14 mouse cellular contexts compared by ENCODE assay signal in the genomic region with DNA sequence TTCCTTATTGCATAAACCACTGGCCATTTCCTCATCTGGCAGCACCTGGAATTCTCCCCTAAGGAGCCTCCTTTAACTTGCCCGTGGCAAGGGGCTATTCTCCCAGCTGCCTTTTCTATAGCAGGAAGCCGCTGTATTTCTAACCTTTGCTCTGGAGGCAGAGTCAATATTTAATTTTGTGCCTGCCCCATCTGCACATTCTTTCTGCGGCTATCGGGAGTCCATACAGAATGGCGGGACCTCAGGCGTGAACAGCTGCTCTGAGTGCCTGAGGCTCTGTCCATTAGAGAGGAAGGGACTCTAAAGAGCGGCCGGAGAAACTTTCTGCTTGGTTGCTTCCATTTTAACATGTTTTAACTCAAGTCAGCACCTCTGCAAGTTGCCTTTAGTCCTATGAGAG.
DNase-seq lines count a peak whose midpoint lies in the region; ATAC-seq and TF ChIP-seq lines count a peak whose summit lies in the region.
"Had no signal": no experiment of that assay in that cellular context is flagged by ENCODE, and none has a peak within 500 bp of the region (broad histone marks: within the 10 kb centered on the region; RNA-seq: fewer than 3 reads in every experiment).

No protein-coding gene starts in this region.

- DNase-seq in lung, embryonic 14.5 days: peak; percentile 8
- DNase-seq in lung, postnatal 25 days (ENCODE audit: low spot score): no peak
- peak; percentile 12 to 37 for DNase-seq in kidney, adult 8-10 months
- DNase-seq in liver: peak; percentile 14
- DNase-seq in right cerebral cortex, postnatal 10 days (ENCODE audit: low spot score in 2 of 2): no peak
- no peak for DNase-seq in cerebellum, postnatal 4 days (ENCODE audit: low spot score in 2 of 2)
- no peak for DNase-seq in spleen, adult 12 weeks (ENCODE audit: low spot score)
- DNase-seq: B cell, adult 2 months; cerebellum, adult 9-11 months; heart, postnatal 4 days; spleen, adult 18-20 months had no signal

- H3K27ac ChIP-seq in lung, embryonic 14.5 days (ENCODE audit: low read depth): no peak overlapping the region
- H3K27ac ChIP-seq in stomach, embryonic 16.5 days (ENCODE audit: low read length): peak overlapping the region; percentile 70

- ATAC-seq in lung, embryonic 14.5 days (ENCODE audit: insufficient read depth): no peak
- ATAC-seq in stomach, embryonic 16.5 days (ENCODE audit: insufficient read depth, low FRiP score): peak; percentile 81
- ATAC-seq: midbrain, embryonic 16.5 days had no signal

- no peaks in the 10 kb centered on the region for H3K27me3 ChIP-seq in lung, embryonic 14.5 days (ENCODE audit: insufficient read depth, low read length)
- H3K27me3 ChIP-seq in stomach, embryonic 16.5 days (ENCODE audit: control insufficient read depth, insufficient read depth, low read length): no peaks in the 10 kb centered on the region

- H3K36me3 ChIP-seq in lung, embryonic 14.5 days (ENCODE audit: insufficient read depth): no peaks in the 10 kb centered on the region
- no peaks in the 10 kb centered on the region for H3K36me3 ChIP-seq in stomach, embryonic 16.5 days (ENCODE audit: control insufficient read depth, insufficient read depth, low read length)
- H3K36me3 ChIP-seq: G1E had no signal

- no peak for TF ChIP-seq CTCF in lung, embryonic 14.5 days (IDR thresholded peaks at IDR 0.05; ENCODE audit: low read depth)

- no peaks in the 10 kb centered on the region for H3K4me1 ChIP-seq in lung, embryonic 14.5 days (ENCODE audit: insufficient read depth)
- H3K4me1 ChIP-seq in stomach, embryonic 16.5 days (ENCODE audit: control insufficient read depth, insufficient read depth, low read length): no peaks in the 10 kb centered on the region

- 43% methylated on average over 8 of the region's 8 CpGs for WGBS in lung, embryonic 14.5 days
- WGBS in stomach, embryonic 16.5 days: 39% methylated on average over 8 of the region's 8 CpGs

- no peak overlapping the region for H3K4me2 ChIP-seq in lung, embryonic 14.5 days
- H3K4me2 ChIP-seq in stomach, embryonic 16.5 days (ENCODE audit: low read depth, low read length): no peak overlapping the region

- H3K9ac ChIP-seq in lung, embryonic 14.5 days: no peak overlapping the region
- no peak overlapping the region for H3K9ac ChIP-seq in stomach, embryonic 16.5 days (ENCODE audit: low read length)

- H3K4me3 ChIP-seq in lung, embryonic 14.5 days (ENCODE audit: low read depth, low read length): no peak overlapping the region
- H3K4me3 ChIP-seq in stomach, embryonic 16.5 days (replicated peaks; ENCODE audit: low read length): no peak overlapping the region

- no peaks in the 10 kb centered on the region for H3K9me3 ChIP-seq in lung, embryonic 14.5 days (ENCODE audit: low read depth, low read length)
- H3K9me3 ChIP-seq in stomach, embryonic 16.5 days (replicated peaks; ENCODE audit: control insufficient read depth, low read length): no peaks in the 10 kb centered on the region
- H3K9me3 ChIP-seq: G1E had no signal

Comparison
In these comparisons a context has a peak if more than half of its experiments do, and no peak if none do; other contexts are left out.
1. DNase-seq: peak in lung, embryonic 14.5 days (single experiment), kidney, adult 8-10 months (2 of 2) and liver (single experiment); none in lung, postnatal 25 days (single experiment), right cerebral cortex, postnatal 10 days (0 of 2), cerebellum, postnatal 4 days (0 of 2) and spleen, adult 12 weeks (single experiment).